Mouse (Mus musculus) hindbrain, embryonic 15.5 days (tissue): ENCODE data around the gene Usp38. TPM values are rescaled to one million over a fixed set of nuclear protein-coding genes. Genes with fewer than 3 reads are reported as not detected.

ENCODE experiments used
- ATAC-seq: fragments of 200-750 bp; cut with Nextera tagmentation; 2 replicates; pipeline ENCODE4 v1.8.0; 2017; ENCODE audit warnings: low read depth, moderate number of reproducible peaks, moderate TSS enrichment; ENCODE audit not compliant: low FRiP score
- H3K27ac ChIP-seq: fragments of 300-500 bp; sonication (generic); replicated peaks from 2 replicates; pipeline ENCODE4 v1.5.1; 2015; ENCODE audit warnings: mild to moderate bottlenecking, inconsistent platforms
- H3K27me3 ChIP-seq: fragments of 300-500 bp; sonication (generic); 2 replicates; pipeline ENCODE4 v1.6.1; 2015; ENCODE audit warnings: control low read depth, inconsistent platforms
- H3K36me3 ChIP-seq: fragments of 300-500 bp; sonication (generic); 2 replicates; pipeline ENCODE4 v1.6.1; 2015; ENCODE audit warnings: control low read depth, inconsistent platforms
- H3K4me1 ChIP-seq: fragments of 300-500 bp; sonication (generic); replicated peaks from 2 replicates; pipeline ENCODE4 v1.6.1; 2015; ENCODE audit warnings: control low read depth, inconsistent platforms
- H3K4me2 ChIP-seq: fragments of 300-500 bp; sonication (generic); 2 replicates; pipeline ENCODE4 v1.6.1; 2015; ENCODE audit warnings: moderate library complexity, mild to moderate bottlenecking, inconsistent platforms
- H3K4me3 ChIP-seq: fragments of 300-500 bp; sonication (generic); 2 replicates; pipeline ENCODE4 v1.5.1; 2015; ENCODE audit warnings: mild to moderate bottlenecking, inconsistent platforms
- H3K9ac ChIP-seq: fragments of 300-500 bp; sonication (generic); 2 replicates; pipeline ENCODE4 v1.6.1; 2015; ENCODE audit warnings: inconsistent platforms
- H3K9me3 ChIP-seq: fragments of 300-500 bp; sonication (generic); 2 replicates; pipeline ENCODE4 v1.6.1; 2016; ENCODE audit warnings: control low read depth, inconsistent platforms
- WGBS: fragments of 180-500 bp; shearing (Covaris S2); methylation state at CpG from one replicate; pipeline ENCODE4 v1.1.7; 2015; 5-methylcytosine and 5-hydroxymethylcytosine counted together
- polyA plus RNA-seq: library from polyadenylated mRNA; unstranded; fragments of >200 nt; fragmentation: Nextera tagmentation; extraction: Ambion mirVana; gene quantifications from 2 replicates; pipeline ENCODE4 v1.2.1, GENCODE M21; 2015

The Usp38 gene
- polyA plus RNA-seq, 1 experiment from 2014 or later: 18.0 TPM

- no peak overlapping the region for H3K27ac ChIP-seq
- no peaks in the 10 kb centered on the region for H3K4me1 ChIP-seq
- H3K9me3 ChIP-seq: no peaks in the 10 kb centered on the region
- no peaks in the 10 kb centered on the region for H3K27me3 ChIP-seq
- peak; percentile 89 for ATAC-seq
- H3K4me2 ChIP-seq: no peak overlapping the region
- no peak overlapping the region for H3K9ac ChIP-seq
- no peak overlapping the region for H3K4me3 ChIP-seq
- WGBS: 49% methylated on average over 3 of the region's 3 CpGs
- H3K36me3 ChIP-seq: peaks cover 60% of the 10 kb centered on the region
Observed at GRCm38 (mm10) chr8:80991937-80992336, 22.8 kb downstream of the Usp38 start.

DNA sequence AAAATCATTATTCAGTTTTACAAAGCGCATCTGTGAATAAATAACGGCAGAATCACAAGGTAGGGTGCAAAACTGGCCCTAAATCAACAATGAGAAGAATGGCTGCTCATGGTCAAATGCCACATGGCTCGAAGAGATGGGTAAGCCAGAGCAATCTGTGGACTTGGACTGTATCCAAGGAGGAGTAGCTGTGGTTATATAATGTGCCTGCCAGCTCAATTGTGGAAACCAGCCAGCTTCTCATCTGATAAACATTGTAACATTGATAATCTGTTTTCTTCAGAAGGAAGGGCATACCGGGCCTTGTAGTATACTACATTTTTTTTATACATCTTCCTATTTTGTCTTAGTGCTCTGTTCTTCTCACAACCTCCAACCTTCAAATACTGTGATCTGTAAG, 31.9 kb downstream of the Usp38 start:
- ATAC-seq: peak; percentile 38; the same call in 1 of the 2 replicates
- H3K4me3 ChIP-seq: no peak overlapping the region
- no peak overlapping the region for H3K27ac ChIP-seq
- 64% methylated on average over 4 of the region's 4 CpGs for WGBS
- 0 out of 2 replicates have a peak, but pooled peaks cover 5% of the 10 kb centered on the region for H3K4me1 ChIP-seq
- no peak overlapping the region for H3K9ac ChIP-seq
- H3K27me3 ChIP-seq: no peaks in the 10 kb centered on the region
- H3K36me3 ChIP-seq: peaks cover 38% of the 10 kb centered on the region
- no peaks in the 10 kb centered on the region for H3K9me3 ChIP-seq
- H3K4me2 ChIP-seq: no peak overlapping the region

- Histone ChIP-seq H3K36me3 (peaks cover 35% of the 10 kb centered on the region), H3K9ac (no peak overlapping the region), H3K4me2 (no peak overlapping the region), H3K27ac (no peak overlapping the region), H3K9me3 (no peaks in the 10 kb centered on the region), H3K4me1 (0 out of 2 replicates have a peak, but pooled peaks cover 5% of the 10 kb centered on the region), H3K27me3 (no peaks in the 10 kb centered on the region), H3K4me3 (no peak overlapping the region)
- WGBS: 70% methylated on average over 9 of the region's 9 CpGs
- no peak for ATAC-seq
Observed at GRCm38 (mm10) chr8:80981696-80982095, 33.0 kb downstream of the Usp38 start.

DNA sequence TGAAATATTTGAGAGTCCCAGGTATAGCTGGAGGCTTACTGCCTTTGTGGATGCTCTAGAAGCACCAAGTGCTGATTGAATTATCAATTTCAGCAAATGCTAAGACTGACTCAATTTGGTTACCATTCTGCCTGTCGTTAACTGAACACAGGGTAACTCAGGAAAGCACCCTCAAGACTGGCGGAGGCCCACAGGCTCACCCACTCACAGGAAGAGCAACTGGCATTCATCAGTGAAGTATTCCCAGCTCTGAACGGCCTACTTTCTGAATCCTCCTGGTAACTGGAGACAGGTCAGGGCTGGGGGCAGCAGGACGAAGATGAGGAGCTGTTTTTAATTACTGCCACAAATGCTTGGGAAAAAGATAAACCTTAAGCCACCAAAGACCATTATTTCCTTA, 34.7 kb downstream of the Usp38 start:
- H3K27ac ChIP-seq: no peak overlapping the region
- H3K9me3 ChIP-seq: no peaks in the 10 kb centered on the region
- H3K4me1 ChIP-seq: 0 out of 2 replicates have a peak, but pooled peaks cover 5% of the 10 kb centered on the region
- no peak overlapping the region for H3K9ac ChIP-seq
- WGBS: 94% methylated on average over 4 of the region's 4 CpGs
- ATAC-seq: no peak
- H3K27me3 ChIP-seq: no peaks in the 10 kb centered on the region
- H3K4me2 ChIP-seq: no peak overlapping the region
- no peak overlapping the region for H3K4me3 ChIP-seq
- H3K36me3 ChIP-seq: peaks cover 30% of the 10 kb centered on the region

DNA sequence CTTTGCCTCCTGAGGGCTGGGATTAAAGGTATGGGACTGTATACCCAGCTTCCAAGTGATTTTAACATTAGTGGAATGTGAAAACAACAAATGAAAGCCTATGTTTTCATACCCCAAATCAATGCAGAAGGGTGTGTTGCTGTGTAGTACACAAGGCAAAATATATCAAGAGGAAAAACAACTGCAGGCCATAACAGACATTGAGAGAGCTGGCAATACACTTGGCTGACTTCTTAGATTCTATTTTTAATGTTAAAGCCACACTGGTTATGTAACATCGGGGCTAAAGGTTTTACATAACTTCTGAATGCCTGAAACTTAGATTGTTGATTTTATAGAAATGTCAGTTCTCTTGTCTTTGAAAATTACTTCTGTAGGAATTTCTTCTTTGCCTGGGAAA, 37.5 kb downstream of the Usp38 start:
- H3K27me3 ChIP-seq: no peaks in the 10 kb centered on the region
- WGBS: 81% methylated on average over 1 of the region's 1 CpGs

DNA sequence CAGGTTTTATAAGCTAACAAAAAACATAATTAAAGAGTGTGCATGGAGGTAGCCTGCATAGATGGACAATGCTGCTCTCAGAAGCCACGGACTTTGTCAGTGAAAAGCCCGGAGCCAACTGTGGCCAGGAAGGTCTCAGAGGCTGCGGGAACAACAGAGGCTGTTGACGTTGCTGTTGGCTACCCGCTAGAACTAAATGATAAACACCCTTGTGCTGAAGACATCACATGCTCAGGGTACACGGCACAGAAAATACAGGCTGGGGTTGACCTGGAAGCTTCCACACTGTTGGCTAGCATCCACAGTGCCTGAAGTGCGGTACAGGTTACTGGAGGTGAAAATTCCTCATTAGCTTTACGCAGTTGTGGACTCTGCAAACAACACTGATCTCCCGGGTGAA, 43.6 kb downstream of the Usp38 start:
- no peaks in the 10 kb centered on the region for H3K9me3 ChIP-seq
- ATAC-seq: no peak
- H3K27ac ChIP-seq: no peak overlapping the region
- 82% methylated on average over 9 of the region's 9 CpGs for WGBS
- no peak overlapping the region for H3K4me3 ChIP-seq
- no peak overlapping the region for H3K4me2 ChIP-seq
- H3K9ac ChIP-seq: no peak overlapping the region
- H3K27me3 ChIP-seq: no peaks in the 10 kb centered on the region
- no peaks in the 10 kb centered on the region for H3K36me3 ChIP-seq
- no peaks in the 10 kb centered on the region for H3K4me1 ChIP-seq

More for the DNA sequence above, 37.5 kb downstream of the Usp38 start:
- H3K4me2 ChIP-seq: no peak overlapping the region
- no peak for ATAC-seq
- H3K9ac ChIP-seq: no peak overlapping the region
- H3K4me3 ChIP-seq: no peak overlapping the region
- no peaks in the 10 kb centered on the region for H3K4me1 ChIP-seq
- H3K27ac ChIP-seq: no peak overlapping the region
- peaks cover 19% of the 10 kb centered on the region for H3K36me3 ChIP-seq
- no peaks in the 10 kb centered on the region for H3K9me3 ChIP-seq

DNA sequence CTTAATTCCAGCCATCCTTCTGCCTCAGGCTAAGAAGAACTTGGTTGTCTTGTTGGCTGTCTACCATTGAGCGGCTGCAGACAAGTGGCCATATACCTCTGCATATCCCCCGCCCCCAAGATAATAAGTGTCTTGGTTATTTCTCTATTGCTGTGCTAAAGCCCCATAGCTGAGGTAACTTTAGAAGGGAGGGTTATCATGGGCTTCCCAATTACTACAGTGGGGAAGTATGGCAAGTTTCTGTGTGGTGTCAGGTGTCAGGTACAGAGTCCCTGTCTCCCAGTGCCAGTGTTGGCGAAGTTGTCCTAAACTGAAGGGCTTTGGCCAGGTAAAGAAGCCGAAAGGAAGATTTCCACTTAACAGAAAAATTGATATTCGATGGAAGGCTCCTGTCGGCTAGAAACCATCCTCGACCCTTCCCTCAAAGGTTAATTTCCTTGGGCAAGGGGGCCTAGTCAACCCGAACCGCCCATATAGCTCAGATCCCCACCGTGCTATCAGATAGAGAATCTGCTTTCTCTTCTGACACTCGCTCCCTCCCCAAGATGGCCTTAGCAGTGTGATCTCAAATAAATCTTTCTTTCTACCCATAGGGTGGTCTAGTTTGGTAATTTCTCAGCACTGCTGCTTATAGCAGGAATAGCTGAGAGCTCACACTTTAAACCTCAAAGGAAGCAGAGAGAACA, 44.6 kb downstream of the Usp38 start:
- no peak overlapping the region for H3K27ac ChIP-seq
- H3K36me3 ChIP-seq: no peaks in the 10 kb centered on the region
- H3K4me1 ChIP-seq: no peaks in the 10 kb centered on the region
- no peak overlapping the region for H3K4me2 ChIP-seq
- no peak overlapping the region for H3K9ac ChIP-seq
- no peaks in the 10 kb centered on the region for H3K9me3 ChIP-seq
- WGBS: 87% methylated on average over 11 of the region's 11 CpGs
- H3K27me3 ChIP-seq: no peaks in the 10 kb centered on the region
- H3K4me3 ChIP-seq: no peak overlapping the region
- ATAC-seq: no peak

DNA sequence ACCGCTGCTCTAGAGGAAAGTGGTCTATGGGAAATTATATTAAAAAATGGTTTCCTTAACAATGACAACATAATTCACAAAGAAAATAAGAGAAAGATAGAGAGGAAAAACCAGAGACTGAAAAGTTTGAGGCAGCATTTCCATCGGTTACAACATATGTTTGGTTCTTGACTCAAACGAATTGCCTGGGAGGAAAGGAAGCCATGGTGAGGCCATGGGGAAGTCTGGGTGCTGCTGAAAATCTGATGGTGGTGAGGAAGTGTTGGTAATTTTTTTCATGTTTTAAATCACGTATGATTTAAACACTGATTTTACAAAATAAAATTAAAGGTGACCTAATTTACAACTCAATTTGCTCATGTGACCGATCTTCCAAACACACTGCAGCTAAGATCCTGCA, 45.3 kb downstream of the Usp38 start:
- Histone ChIP-seq H3K27ac (no peak overlapping the region), H3K4me1 (no peaks in the 10 kb centered on the region), H3K9ac (no peak overlapping the region), H3K4me2 (no peak overlapping the region), H3K4me3 (no peak overlapping the region), H3K36me3 (no peaks in the 10 kb centered on the region), H3K27me3 (no peaks in the 10 kb centered on the region), H3K9me3 (no peaks in the 10 kb centered on the region)
- WGBS: 96% methylated on average over 5 of the region's 5 CpGs
- ATAC-seq: no peak

DNA sequence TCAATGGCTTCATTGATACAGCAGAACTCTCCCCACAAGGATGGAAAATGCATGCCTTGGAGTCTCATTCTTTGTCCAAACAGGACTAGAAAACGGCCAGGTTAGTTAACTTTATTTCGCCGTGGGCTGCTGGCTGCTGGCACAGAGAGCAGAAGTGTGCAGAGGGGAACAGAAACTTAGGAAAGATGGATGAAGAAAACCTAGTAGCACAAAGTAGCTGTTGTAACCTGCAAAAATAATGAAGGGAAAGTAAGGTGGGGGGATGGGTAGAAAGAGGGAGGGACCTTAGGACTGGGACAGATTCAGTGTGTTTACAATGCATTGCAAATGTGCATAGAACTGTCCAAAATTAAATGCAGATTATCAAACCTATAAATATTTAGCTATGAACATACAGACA, 51.6 kb downstream of the Usp38 start:
- Histone ChIP-seq H3K27ac (no peak overlapping the region), H3K4me2 (no peak overlapping the region), H3K27me3 (no peaks in the 10 kb centered on the region), H3K4me3 (no peak overlapping the region), H3K4me1 (no peaks in the 10 kb centered on the region), H3K9ac (no peak overlapping the region), H3K36me3 (no peaks in the 10 kb centered on the region), H3K9me3 (no peaks in the 10 kb centered on the region)
- no peak for ATAC-seq
- 96% methylated on average over 3 of the region's 3 CpGs for WGBS

DNA sequence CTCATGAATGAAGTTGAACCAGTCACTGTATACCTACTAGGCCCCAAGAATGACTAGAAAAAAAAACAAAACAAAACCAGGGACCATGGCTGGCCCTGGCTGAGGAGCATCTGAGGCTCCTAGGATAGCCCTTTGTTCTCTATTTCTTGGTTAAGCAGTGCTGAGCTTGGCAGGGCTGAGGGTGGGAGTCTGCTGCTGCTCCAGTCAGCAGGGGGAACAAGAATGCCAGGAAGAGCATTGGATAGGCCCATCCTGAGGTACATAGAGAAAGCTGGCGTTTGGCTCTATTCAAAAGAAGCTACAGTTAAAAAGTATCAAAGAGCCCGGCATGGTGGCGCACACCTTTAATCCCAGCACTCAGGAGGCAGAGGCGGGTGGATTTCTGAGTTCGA, 52.1 kb downstream of the Usp38 start:
- no peak overlapping the region for H3K27ac ChIP-seq
- no peak overlapping the region for H3K4me2 ChIP-seq
- no peak for ATAC-seq
- 94% methylated on average over 5 of the region's 5 CpGs for WGBS
- H3K9me3 ChIP-seq: no peaks in the 10 kb centered on the region
- no peaks in the 10 kb centered on the region for H3K4me1 ChIP-seq
- no peaks in the 10 kb centered on the region for H3K27me3 ChIP-seq
- no peak overlapping the region for H3K4me3 ChIP-seq
- no peak overlapping the region for H3K9ac ChIP-seq
- no peaks in the 10 kb centered on the region for H3K36me3 ChIP-seq

DNA sequence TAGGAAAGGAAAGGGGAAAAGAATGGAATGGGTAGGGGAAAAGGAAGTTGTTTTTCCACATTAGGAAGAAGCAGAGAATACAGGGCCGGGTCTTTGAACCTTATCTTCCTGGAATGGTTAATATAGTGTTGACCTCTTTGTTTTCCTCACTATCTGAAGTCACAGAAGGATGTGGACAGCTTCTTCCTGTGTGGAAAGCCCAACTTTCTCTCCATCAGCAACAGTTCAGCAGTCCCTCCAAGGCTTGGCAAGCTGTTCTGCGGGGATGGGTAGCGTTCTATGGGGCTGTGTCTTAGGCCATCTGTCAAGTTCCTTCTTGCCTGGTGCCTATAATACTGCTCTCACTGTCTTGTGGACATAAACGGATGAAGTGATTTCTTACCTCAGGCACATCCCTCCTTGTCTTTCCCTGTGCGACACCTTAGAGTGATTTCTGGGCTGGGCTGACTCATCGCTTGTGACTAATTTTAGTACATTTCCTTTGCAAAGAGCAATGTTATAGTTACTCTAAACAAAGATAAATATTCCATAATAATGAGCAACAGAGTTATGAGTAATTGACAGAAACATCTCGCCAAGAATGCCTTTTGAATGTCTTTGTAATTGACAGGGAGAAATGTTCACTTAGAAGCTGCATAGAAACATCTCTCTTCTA, 52.7 kb downstream of the Usp38 start:
- Histone ChIP-seq H3K27me3 (no peaks in the 10 kb centered on the region), H3K4me2 (no peak overlapping the region), H3K4me3 (no peak overlapping the region), H3K36me3 (no peaks in the 10 kb centered on the region), H3K9ac (no peak overlapping the region), H3K27ac (no peak overlapping the region), H3K4me1 (no peaks in the 10 kb centered on the region), H3K9me3 (no peaks in the 10 kb centered on the region)
- ATAC-seq: no peak
- 80% methylated on average over 7 of the region's 7 CpGs for WGBS

DNA sequence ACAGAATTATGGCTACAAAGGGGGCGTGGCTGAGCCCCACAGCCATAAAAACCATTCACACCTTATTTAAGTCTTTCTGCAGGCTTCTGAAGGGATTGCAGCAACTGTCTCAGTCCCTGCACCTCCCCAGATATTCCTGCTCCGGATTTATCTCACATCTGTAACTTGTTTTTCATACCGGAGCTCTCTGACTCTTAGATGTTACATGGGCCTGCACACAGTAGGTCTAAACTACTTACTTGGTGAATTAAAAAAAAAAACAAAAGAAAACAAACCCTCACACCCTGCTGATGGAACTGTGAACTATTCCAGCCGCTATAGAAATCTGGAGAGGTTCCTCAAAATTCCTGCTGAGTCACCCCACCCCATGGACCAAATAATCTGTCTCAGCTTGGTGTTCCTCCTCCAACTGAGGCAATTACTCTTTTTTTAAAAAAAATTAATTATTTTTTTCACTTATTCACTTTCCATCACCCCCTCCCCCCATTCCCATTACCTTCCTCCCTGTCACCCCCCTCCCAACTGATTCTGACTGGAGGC, 53.6 kb downstream of the Usp38 start:
- 86% methylated on average over 4 of the region's 4 CpGs for WGBS
- no peak overlapping the region for H3K9ac ChIP-seq

More for the DNA sequence above, 53.6 kb downstream of the Usp38 start:
- Histone ChIP-seq H3K4me1 (no peaks in the 10 kb centered on the region), H3K27me3 (no peaks in the 10 kb centered on the region), H3K9me3 (no peaks in the 10 kb centered on the region), H3K4me3 (no peak overlapping the region), H3K36me3 (no peaks in the 10 kb centered on the region), H3K4me2 (no peak overlapping the region), H3K27ac (no peak overlapping the region)
- ATAC-seq: no peak
